Mouse (Mus musculus) C2C12 (cell line): ENCODE results near the gene Syt1.

Source experiments
- CTCF ChIP-seq: IDR thresholded peaks from one replicate; pipeline ENCODE4 v1.5.1; 2011; ENCODE audit not compliant: control insufficient read depth, insufficient read depth, insufficient read length
- MYOD1 ChIP-seq: IDR thresholded peaks from one replicate; pipeline ENCODE4 v1.6.1; 2011; ENCODE audit warnings: low read depth; ENCODE audit not compliant: control insufficient read depth, insufficient read length
- MYOG ChIP-seq: IDR thresholded peaks from one replicate; pipeline ENCODE4 v1.6.1; 2011; ENCODE audit not compliant: control insufficient read depth, insufficient read length; ENCODE audit errors: extremely low read depth
- USF1 ChIP-seq: IDR thresholded peaks from one replicate; pipeline ENCODE4 v1.6.1; 2011; ENCODE audit warnings: low read depth, mild to moderate bottlenecking, control low read depth, moderate library complexity

DNA sequence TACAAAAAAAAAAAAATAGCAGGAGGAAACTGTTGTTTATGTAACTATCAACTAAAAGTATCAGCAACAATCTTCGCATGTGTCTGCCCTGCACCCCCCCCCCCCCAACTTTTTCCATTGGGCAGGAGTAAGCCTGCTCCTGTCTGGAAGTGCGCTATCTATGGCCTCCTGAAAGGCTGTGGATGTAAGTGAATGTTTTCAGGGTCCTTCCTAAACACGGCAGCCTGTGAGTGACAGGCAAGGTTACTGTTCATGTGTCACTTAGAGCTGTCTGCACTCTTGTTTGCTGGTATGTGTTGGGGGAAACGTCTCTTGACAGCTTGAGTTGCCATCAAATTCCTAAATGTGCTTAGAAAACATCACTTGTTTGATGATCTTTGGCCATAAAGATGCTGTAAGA, 387.8 kb downstream of the Syt1 start:
- TF ChIP-seq USF1 (no peak), CTCF (no peak), MYOD1 (no peak), MYOG (no peak)
